Mouse (Mus musculus): ENCODE data around the gene Fam162a. TPM values are rescaled to one million over a fixed set of nuclear protein-coding genes. Genes with fewer than 3 reads are reported as not detected.
"Not testable (repeated sequence)": the region's sequence is repeated elsewhere in the genome, so short reads cannot be mapped to it uniquely, and the experiment has no call there.

Gene Fam162a
- 100 to 1,000 TPM; 118 to 126 TPM for total RNA-seq (2021)
- long read RNA-seq, experiment 1, transcript Fam162a-201 (5 exons, 718 nt) = major isoform, 83 of 84 reads
- long read RNA-seq, experiment 1, partial matches to known transcripts = 1 of 84 reads
- long read RNA-seq, experiment 1, other reads (novel, unspliced or antisense) = 0 of 84 reads
- long read RNA-seq, experiment 2, transcript Fam162a-201 (5 exons, 718 nt) = major isoform, 75 of 78 reads
- long read RNA-seq, experiment 2, partial matches to known transcripts = 0 of 78 reads
- long read RNA-seq, experiment 2, other reads (novel, unspliced or antisense) = 3 of 78 reads

GRCm38 (mm10) chr16:36071450-36072379 is at the start of gene Fam162a, which contains the start of gene Ccdc58:
Fam162a (minus strand) TSS chr16:36071594.
Ccdc58 (plus strand) TSS chr16:36071685.
- peak; percentile 93 for DNase-seq (ENCODE audit: low spot score)

- DNase-seq (ENCODE audit: low spot score) = not testable (repeated sequence)
These were observed 44.4 kb upstream of the Fam162a start for GRCm38 (mm10) chr16:36115751-36116150.

- not testable (repeated sequence) for DNase-seq (ENCODE audit: low spot score)
These were observed 40.1 kb upstream of the Fam162a start for GRCm38 (mm10) chr16:36111486-36111885.

GRCm38 (mm10) chr16:36102211-36102610 is 30.8 kb upstream of the Fam162a start:
- DNase-seq (ENCODE audit: low spot score) = no peak

- no peak for DNase-seq (ENCODE audit: low spot score)
These were observed 30.1 kb upstream of the Fam162a start for GRCm38 (mm10) chr16:36101526-36101925.

- DNase-seq (ENCODE audit: low spot score) = not testable (repeated sequence)
These were observed 26.6 kb upstream of the Fam162a start for GRCm38 (mm10) chr16:36097813-36098499.

GRCm38 (mm10) chr16:36094079-36094478 is 22.7 kb upstream of the Fam162a start:
- DNase-seq (ENCODE audit: low spot score) = no peak

- no peak for DNase-seq (ENCODE audit: low spot score)
These were observed 19.6 kb upstream of the Fam162a start for GRCm38 (mm10) chr16:36090785-36091509.

GRCm38 (mm10) chr16:36089850-36090616 is 18.6 kb upstream of the Fam162a start:
- no peak for DNase-seq (ENCODE audit: low spot score)

- DNase-seq (ENCODE audit: low spot score) = no peak
These were observed 17.7 kb upstream of the Fam162a start for GRCm38 (mm10) chr16:36089065-36089464.

GRCm38 (mm10) chr16:36087846-36088245 is 16.5 kb upstream of the Fam162a start:
- no peak for DNase-seq (ENCODE audit: low spot score)

GRCm38 (mm10) chr16:36079916-36080315 is 8.5 kb upstream of the Fam162a start:
- DNase-seq (ENCODE audit: low spot score) = no peak

- DNase-seq (ENCODE audit: low spot score) = no peak
These were observed 3.4 kb upstream of the Fam162a start for GRCm38 (mm10) chr16:36074772-36075171.

GRCm38 (mm10) chr16:36072410-36073011 is 1.1 kb upstream of the Fam162a start:
- DNase-seq (ENCODE audit: low spot score) = no peak

GRCm38 (mm10) chr16:36071071-36071449 is 334 bp downstream of the Fam162a start:
- no peak for DNase-seq (ENCODE audit: low spot score)

- DNase-seq (ENCODE audit: low spot score) = no peak
These were observed 1.4 kb downstream of the Fam162a start for GRCm38 (mm10) chr16:36069819-36070575.

- no peak for DNase-seq (ENCODE audit: low spot score)
These were observed 3.0 kb downstream of the Fam162a start for GRCm38 (mm10) chr16:36068356-36068755.

GRCm38 (mm10) chr16:36067694-36068093 is 3.7 kb downstream of the Fam162a start:
- no peak for DNase-seq (ENCODE audit: low spot score)

GRCm38 (mm10) chr16:36064904-36065303 is 6.5 kb downstream of the Fam162a start:
- no peak for DNase-seq (ENCODE audit: low spot score)
